Mouse (Mus musculus): Measurements from ENCODE around the gene Hpd. TPM values are rescaled to one million over a fixed set of nuclear protein-coding genes. Genes with fewer than 3 reads are reported as not detected.

Gene Hpd
- polyA plus RNA-seq, 2 experiments, result not detected

- Histone ChIP-seq H3K9ac (ENCODE audit: low read depth, low read length, severe bottlenecking) (no peak overlapping the region), H3K27me3 (ENCODE audit: control insufficient read depth, insufficient read depth, low read length) (no peaks in the 10 kb centered on the region), H3K9me3 (ENCODE audit: control insufficient read depth, low read length) (no peaks in the 10 kb centered on the region), H3K4me2 (replicated peaks; ENCODE audit: low read depth, low read length, severe bottlenecking) (no peak overlapping the region), H3K27ac (replicated peaks; ENCODE audit: low read depth, low read length) (no peak overlapping the region), H3K4me3 (replicated peaks; ENCODE audit: low read length) (no peak overlapping the region), H3K4me1 (ENCODE audit: control insufficient read depth, insufficient read depth, low read length) (peaks cover 42% of the 10 kb centered on the region), H3K36me3 (ENCODE audit: control insufficient read depth, insufficient read depth, low read length) (peaks cover 48% of the 10 kb centered on the region)
- DNase-seq (ENCODE audit: low spot score), result no peak
- TF ChIP-seq POLR2A (IDR thresholded peaks at IDR 0.05; ENCODE audit: borderline replicate concordance, extremely low read depth, insufficient read depth, insufficient read length), result no peak
- WGBS, result 85% methylated on average over 5 of the region's 5 CpGs
- ATAC-seq (ENCODE audit: low FRiP score, low read depth), result no peak
Measured at GRCm38 (mm10) chr5:123130814-123131148, 51.7 kb downstream of the Hpd start.

DNA sequence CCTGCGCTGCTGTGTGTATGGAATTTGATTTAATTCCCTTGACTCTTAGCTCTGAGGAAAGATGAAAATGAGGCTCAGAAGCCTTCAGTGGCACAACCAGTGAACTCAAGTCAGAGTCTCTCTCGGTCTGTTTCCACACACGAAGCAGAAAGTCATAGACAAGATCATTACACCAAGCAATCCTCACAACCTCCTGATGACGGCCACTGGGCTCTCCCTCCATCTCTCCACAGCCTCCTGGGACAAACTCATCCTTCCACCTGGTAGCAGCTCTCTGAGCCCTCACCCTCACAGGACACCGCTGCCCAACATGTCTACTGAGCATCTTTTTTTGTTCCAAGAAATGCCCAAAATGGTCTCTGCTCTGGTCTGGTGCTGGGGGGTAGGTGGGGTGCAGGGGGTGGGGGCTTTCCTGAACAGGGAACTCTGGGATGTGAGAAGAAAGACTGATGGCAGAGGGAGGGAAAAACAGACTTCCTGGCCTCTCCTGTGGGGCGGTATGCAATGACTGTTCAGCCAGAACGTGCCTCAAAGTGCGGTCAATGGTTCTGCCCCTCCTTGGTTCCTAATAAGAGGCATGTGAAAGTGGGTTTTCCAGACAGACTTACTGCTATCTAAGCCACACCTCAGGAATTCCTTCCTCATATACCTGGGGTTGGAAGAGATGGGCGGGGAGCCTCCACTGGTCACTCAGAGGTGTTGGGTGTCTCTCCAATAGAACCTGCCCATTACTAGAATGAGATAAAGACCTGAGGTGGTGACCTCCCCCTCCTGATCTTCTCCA, 52.3 kb downstream of the Hpd start:
- TF ChIP-seq POLR2A (IDR thresholded peaks at IDR 0.05; ENCODE audit: borderline replicate concordance, extremely low read depth, insufficient read depth, insufficient read length), result no peak
- Histone ChIP-seq H3K4me1 (ENCODE audit: control insufficient read depth, insufficient read depth, low read length) (peaks cover 37% of the 10 kb centered on the region), H3K27me3 (ENCODE audit: control insufficient read depth, insufficient read depth, low read length) (no peaks in the 10 kb centered on the region), H3K36me3 (ENCODE audit: control insufficient read depth, insufficient read depth, low read length) (peaks cover 51% of the 10 kb centered on the region), H3K9me3 (ENCODE audit: control insufficient read depth, low read length) (no peaks in the 10 kb centered on the region), H3K4me2 (replicated peaks; ENCODE audit: low read depth, low read length, severe bottlenecking) (no peak overlapping the region), H3K27ac (replicated peaks; ENCODE audit: low read depth, low read length) (no peak overlapping the region), H3K4me3 (replicated peaks; ENCODE audit: low read length) (no peak overlapping the region), H3K9ac (ENCODE audit: low read depth, low read length, severe bottlenecking) (no peak overlapping the region)
- 85% methylated on average over 9 of the region's 9 CpGs for WGBS
- no peak for ATAC-seq (ENCODE audit: low FRiP score, low read depth)
- DNase-seq (ENCODE audit: low spot score), result no peak

DNA sequence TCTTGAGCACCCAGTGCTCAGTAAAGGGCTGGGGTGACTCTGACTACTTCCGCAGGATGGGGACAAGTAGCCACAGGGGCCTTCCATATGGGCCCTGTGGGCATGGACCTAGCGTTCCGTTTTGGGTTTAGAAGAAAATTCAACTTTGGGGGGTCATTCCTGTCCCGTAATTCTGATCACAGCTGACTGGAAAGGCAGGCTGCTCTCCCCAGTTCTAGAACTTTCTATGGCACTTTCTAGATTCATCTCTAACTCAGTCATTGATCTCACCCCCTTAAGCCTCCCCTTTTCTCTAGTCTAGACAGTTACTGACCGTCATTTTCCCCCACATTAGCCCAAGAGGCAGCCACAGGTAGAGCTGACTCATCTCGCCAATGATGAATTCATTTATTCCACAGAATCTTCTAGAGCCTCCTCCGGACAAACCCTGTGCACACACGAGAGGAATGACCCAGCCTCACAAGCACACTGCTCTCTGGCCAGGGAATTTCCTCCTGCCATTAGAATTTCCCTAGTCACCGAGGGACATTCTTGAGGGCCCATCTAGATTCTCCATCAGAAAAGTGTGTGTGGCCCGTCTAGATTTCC, 53.3 kb downstream of the Hpd start:
- Histone ChIP-seq H3K36me3 (ENCODE audit: control insufficient read depth, insufficient read depth, low read length) (peaks cover 46% of the 10 kb centered on the region), H3K4me1 (ENCODE audit: control insufficient read depth, insufficient read depth, low read length) (peaks cover 27% of the 10 kb centered on the region), H3K9me3 (ENCODE audit: control insufficient read depth, low read length) (no peaks in the 10 kb centered on the region), H3K27ac (replicated peaks; ENCODE audit: low read depth, low read length) (no peak overlapping the region), H3K27me3 (ENCODE audit: control insufficient read depth, insufficient read depth, low read length) (no peaks in the 10 kb centered on the region), H3K4me3 (replicated peaks; ENCODE audit: low read length) (no peak overlapping the region), H3K9ac (ENCODE audit: low read depth, low read length, severe bottlenecking) (no peak overlapping the region), H3K4me2 (replicated peaks; ENCODE audit: low read depth, low read length, severe bottlenecking) (no peak overlapping the region)
- ATAC-seq (ENCODE audit: low FRiP score, low read depth), result no peak
- WGBS, result 86% methylated on average over 10 of the region's 10 CpGs
- DNase-seq (ENCODE audit: low spot score), result no peak
- TF ChIP-seq POLR2A (IDR thresholded peaks at IDR 0.05; ENCODE audit: borderline replicate concordance, extremely low read depth, insufficient read depth, insufficient read length), result no peak

DNA sequence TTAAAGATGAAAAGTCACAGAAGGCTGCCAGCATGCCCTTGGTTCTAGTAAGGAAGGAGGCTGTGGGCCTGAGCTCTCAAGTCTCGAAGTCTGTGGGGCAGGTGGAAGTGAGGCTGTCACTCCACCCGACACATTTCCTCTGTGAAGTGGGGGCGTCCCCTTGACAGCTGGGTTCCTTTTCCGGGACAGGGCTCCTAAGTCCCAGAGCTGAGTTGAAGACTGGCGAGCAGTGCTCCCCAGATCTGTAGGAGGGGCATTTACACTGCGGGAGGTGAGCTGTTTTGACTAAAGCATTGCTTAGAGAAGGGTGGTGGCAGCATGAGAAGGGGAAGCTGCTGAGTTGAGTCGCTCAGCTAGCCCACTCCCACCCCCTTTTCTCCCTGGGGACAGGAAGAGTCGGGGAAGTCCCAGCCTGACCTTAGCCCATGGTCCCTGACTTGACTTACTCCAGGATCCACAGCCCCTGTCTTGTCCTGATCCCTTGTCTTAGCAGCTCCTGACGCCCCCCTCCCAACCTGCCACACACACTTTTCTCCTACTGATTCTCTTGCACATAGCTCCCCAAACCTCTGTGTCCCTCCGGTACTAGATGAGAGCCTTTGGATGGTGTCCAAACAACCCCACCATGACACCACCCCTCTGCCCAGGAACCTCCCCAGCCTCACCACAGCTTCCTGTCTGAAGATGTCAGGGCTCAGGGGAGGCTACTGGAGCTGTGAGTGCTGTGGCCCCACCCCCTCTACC, 53.9 kb downstream of the Hpd start:
- Histone ChIP-seq H3K4me2 (replicated peaks; ENCODE audit: low read depth, low read length, severe bottlenecking) (no peak overlapping the region), H3K9ac (ENCODE audit: low read depth, low read length, severe bottlenecking) (no peak overlapping the region), H3K36me3 (ENCODE audit: control insufficient read depth, insufficient read depth, low read length) (peaks cover 40% of the 10 kb centered on the region), H3K27ac (replicated peaks; ENCODE audit: low read depth, low read length) (no peak overlapping the region), H3K9me3 (ENCODE audit: control insufficient read depth, low read length) (no peaks in the 10 kb centered on the region), H3K4me1 (ENCODE audit: control insufficient read depth, insufficient read depth, low read length) (peaks cover 22% of the 10 kb centered on the region), H3K27me3 (ENCODE audit: control insufficient read depth, insufficient read depth, low read length) (no peaks in the 10 kb centered on the region), H3K4me3 (replicated peaks; ENCODE audit: low read length) (no peak overlapping the region)
- 68% methylated on average over 10 of the region's 10 CpGs for WGBS
- DNase-seq (ENCODE audit: low spot score) (no peak), ATAC-seq (ENCODE audit: low FRiP score, low read depth) (no peak)
- no peak for TF ChIP-seq POLR2A (IDR thresholded peaks at IDR 0.05; ENCODE audit: borderline replicate concordance, extremely low read depth, insufficient read depth, insufficient read length)

GRCm38 (mm10) chr5:123127031-123127430, 55.5 kb downstream of the Hpd start:
- Histone ChIP-seq H3K9me3 (ENCODE audit: control insufficient read depth, low read length) (no peaks in the 10 kb centered on the region), H3K9ac (ENCODE audit: low read depth, low read length, severe bottlenecking) (no peak overlapping the region), H3K27me3 (ENCODE audit: control insufficient read depth, insufficient read depth, low read length) (no peaks in the 10 kb centered on the region), H3K36me3 (ENCODE audit: control insufficient read depth, insufficient read depth, low read length) (peaks cover 38% of the 10 kb centered on the region), H3K4me1 (ENCODE audit: control insufficient read depth, insufficient read depth, low read length) (peaks cover 10% of the 10 kb centered on the region), H3K27ac (replicated peaks; ENCODE audit: low read depth, low read length) (no peak overlapping the region), H3K4me3 (replicated peaks; ENCODE audit: low read length) (no peak overlapping the region), H3K4me2 (replicated peaks; ENCODE audit: low read depth, low read length, severe bottlenecking) (no peak overlapping the region)
- DNase-seq (ENCODE audit: low spot score) (no peak), ATAC-seq (ENCODE audit: low FRiP score, low read depth) (no peak)
- TF ChIP-seq POLR2A (IDR thresholded peaks at IDR 0.05; ENCODE audit: borderline replicate concordance, extremely low read depth, insufficient read depth, insufficient read length), result no peak
- 61% methylated on average over 6 of the region's 6 CpGs for WGBS

Data from limb, embryonic 14.5 days (tissue).